Mouse (Mus musculus) ES-E14 (cell line): ENCODE measurements around the gene Gm973. TPM values are rescaled to one million over a fixed set of nuclear protein-coding genes. Genes with fewer than 3 reads are reported as not detected.
"Not testable (repeated sequence)": the region's sequence is repeated elsewhere in the genome, so short reads cannot be mapped to it uniquely, and the experiment has no call there.

Experiments
- DNase-seq: peaks from one replicate; pipeline ENCODE4 v3.0.0-alpha.2; 2013; ENCODE audit warnings: low read depth, low spot score
- H3K27ac ChIP-seq: 2 replicates; pipeline ENCODE4 v1.5.1; 2012; ENCODE audit warnings: low read depth, mild to moderate bottlenecking, low read length, moderate library complexity, mixed read lengths; ENCODE audit not compliant: poor library complexity, insufficient read depth, severe bottlenecking
- H3K36me3 ChIP-seq: 2 replicates; pipeline ENCODE4 v1.6.1; 2012; ENCODE audit warnings: mild to moderate bottlenecking, low read length, moderate library complexity, mixed read lengths; ENCODE audit not compliant: control insufficient read depth, poor library complexity, insufficient read depth, severe bottlenecking
- H3K4me1 ChIP-seq, 2 experiments: fragments of 150-350 bp in 1 of 2; sonication (generic) in 1 of 2; 2 replicates each; pipeline ENCODE4 v1.6.1; 2012; ENCODE audit warnings: low read length in 2 of 2, mild to moderate bottlenecking in 1 of 2, mixed read lengths in 1 of 2; ENCODE audit not compliant: control insufficient read depth in 2 of 2, insufficient read depth in 2 of 2, poor library complexity in 1 of 2
- H3K4me3 ChIP-seq, 2 experiments: fragments of 150-350 bp in 1 of 2; sonication (generic) in 1 of 2; 2 replicates each; pipeline ENCODE4 v1.5.1; 2012; ENCODE audit warnings: low read length in 2 of 2, low read depth in 1 of 2, mild to moderate bottlenecking in 1 of 2, mixed read lengths in 1 of 2; ENCODE audit not compliant: insufficient read depth in 1 of 2, poor library complexity in 1 of 2, severe bottlenecking in 1 of 2
- H3K9ac ChIP-seq: 2 replicates; pipeline ENCODE4 v1.6.1; 2012; ENCODE audit warnings: low read depth, mild to moderate bottlenecking, low read length, mixed read lengths; ENCODE audit not compliant: poor library complexity, insufficient read depth, severe bottlenecking
- H3K9me3 ChIP-seq: fragments of 150-350 bp; sonication (generic); 2 replicates; pipeline ENCODE4 v1.6.1; 2012; ENCODE audit warnings: low read depth, mild to moderate bottlenecking, low read length; ENCODE audit not compliant: control insufficient read depth, insufficient read depth
- CHD2 ChIP-seq: IDR thresholded peaks from 2 replicates; pipeline ENCODE4 v1.6.1; 2014; ENCODE audit warnings: mild to moderate bottlenecking, low read depth, low read length, inconsistent platforms
- HCFC1 ChIP-seq: IDR thresholded peaks from 2 replicates; pipeline ENCODE4 v1.6.1; 2012; ENCODE audit warnings: low read length, inconsistent platforms, borderline replicate concordance; ENCODE audit not compliant: insufficient read depth
- MAFK ChIP-seq: IDR thresholded peaks from 2 replicates; pipeline ENCODE4 v1.6.1; 2014; ENCODE audit warnings: mild to moderate bottlenecking, low read depth, low read length, inconsistent platforms; ENCODE audit not compliant: insufficient read depth
- ZC3H11A ChIP-seq: IDR thresholded peaks from 2 replicates; pipeline ENCODE4 v1.6.1; 2012; ENCODE audit warnings: low read depth, mild to moderate bottlenecking, inconsistent platforms, low read length, borderline replicate concordance
- ZNF384 ChIP-seq: IDR thresholded peaks from 2 replicates; pipeline ENCODE4 v1.6.1; 2012; ENCODE audit warnings: low read depth, low read length, inconsistent platforms
- in situ Hi-C, 2 experiments: fragments of 600-800 bp; cut with MboI; formaldehyde crosslinking; loops; one replicate each; pipeline ENCODE4 v1.15.1; 2025; ENCODE audit warnings: low sequenced_read_pairs in 2 of 2, inconsistent platforms in 1 of 2; ENCODE audit not compliant: unreplicated experiment in 2 of 2
- total RNA-seq: library from RNA; depleted of rRNA; stranded (reverse); fragments of 300-350 nt; gene quantifications from 2 replicates; pipeline ENCODE4 v1.2.3, GENCODE M21; 2012

The Gm973 gene
- total RNA-seq, 1 experiment, result 5.8 TPM

GRCm38 (mm10) chr1:59646502-59646901 lies 130.4 kb downstream of the Gm973 start:
- DNase-seq, H3K9ac ChIP-seq, in situ Hi-C loops, H3K4me3 ChIP-seq, H3K27ac ChIP-seq, H3K4me1 ChIP-seq, H3K36me3 ChIP-seq, H3K9me3 ChIP-seq: not testable (repeated sequence)
- TF ChIP-seq MAFK, result 0 out of 2 replicates have a peak, but pooled peaks have one; percentile 34

DNA sequence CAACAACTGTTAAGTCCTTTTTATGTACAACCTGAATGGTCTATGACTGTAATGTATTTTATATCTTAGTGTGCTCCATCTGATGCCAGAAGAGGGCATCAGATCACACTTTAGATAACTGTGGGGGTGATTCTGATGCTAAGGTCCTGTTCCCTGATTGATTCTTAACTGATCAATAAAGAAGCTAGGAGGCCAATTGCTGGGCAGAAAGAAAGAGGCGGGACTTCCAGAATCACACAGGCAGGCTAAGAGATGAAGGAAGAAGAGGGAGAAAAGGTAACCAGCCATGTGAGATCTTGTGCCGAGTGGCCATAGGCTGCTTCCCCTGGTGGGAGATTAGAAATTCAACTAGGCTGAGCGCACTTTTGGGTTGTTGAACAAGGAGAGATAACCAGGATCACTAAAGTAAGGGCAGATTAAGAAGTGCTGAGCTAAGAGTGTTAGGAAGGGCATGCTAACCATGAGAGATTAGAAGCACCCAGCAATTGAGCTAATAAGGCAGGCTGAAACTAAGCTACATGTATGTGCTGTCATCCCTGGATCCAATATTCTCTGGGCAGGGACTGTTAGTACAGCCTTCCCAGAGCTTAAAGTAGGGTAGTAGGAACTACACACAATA lies 135.2 kb downstream of the Gm973 start:
- no peaks in the 10 kb centered on the region for H3K4me1 ChIP-seq
- no peaks in the 10 kb centered on the region for H3K9me3 ChIP-seq
- H3K4me3 ChIP-seq, result no peak overlapping the region
- TF ChIP-seq MAFK (no peak), HCFC1 (no peak), ZC3H11A (no peak), CHD2 (no peak), ZNF384 (no peak)
- H3K36me3 ChIP-seq, result peaks cover 7% of the 10 kb centered on the region
- in situ Hi-C loops, result no loop called here
- no peak overlapping the region for H3K27ac ChIP-seq
- H3K9ac ChIP-seq, result no peak overlapping the region
- DNase-seq, result no peak

- TF ChIP-seq HCFC1 (no peak), ZC3H11A (no peak)
- H3K4me3 ChIP-seq, result no peak overlapping the region
- no peaks in the 10 kb centered on the region for H3K9me3 ChIP-seq
- in situ Hi-C loops, result no loop called here
- no peaks in the 10 kb centered on the region for H3K4me1 ChIP-seq
- no peak overlapping the region for H3K9ac ChIP-seq
- DNase-seq, result no peak
- no peak overlapping the region for H3K27ac ChIP-seq
- peaks cover 7% of the 10 kb centered on the region for H3K36me3 ChIP-seq
Observed at GRCm38 (mm10) chr1:59653243-59653911, 137.3 kb downstream of the Gm973 start.

DNA sequence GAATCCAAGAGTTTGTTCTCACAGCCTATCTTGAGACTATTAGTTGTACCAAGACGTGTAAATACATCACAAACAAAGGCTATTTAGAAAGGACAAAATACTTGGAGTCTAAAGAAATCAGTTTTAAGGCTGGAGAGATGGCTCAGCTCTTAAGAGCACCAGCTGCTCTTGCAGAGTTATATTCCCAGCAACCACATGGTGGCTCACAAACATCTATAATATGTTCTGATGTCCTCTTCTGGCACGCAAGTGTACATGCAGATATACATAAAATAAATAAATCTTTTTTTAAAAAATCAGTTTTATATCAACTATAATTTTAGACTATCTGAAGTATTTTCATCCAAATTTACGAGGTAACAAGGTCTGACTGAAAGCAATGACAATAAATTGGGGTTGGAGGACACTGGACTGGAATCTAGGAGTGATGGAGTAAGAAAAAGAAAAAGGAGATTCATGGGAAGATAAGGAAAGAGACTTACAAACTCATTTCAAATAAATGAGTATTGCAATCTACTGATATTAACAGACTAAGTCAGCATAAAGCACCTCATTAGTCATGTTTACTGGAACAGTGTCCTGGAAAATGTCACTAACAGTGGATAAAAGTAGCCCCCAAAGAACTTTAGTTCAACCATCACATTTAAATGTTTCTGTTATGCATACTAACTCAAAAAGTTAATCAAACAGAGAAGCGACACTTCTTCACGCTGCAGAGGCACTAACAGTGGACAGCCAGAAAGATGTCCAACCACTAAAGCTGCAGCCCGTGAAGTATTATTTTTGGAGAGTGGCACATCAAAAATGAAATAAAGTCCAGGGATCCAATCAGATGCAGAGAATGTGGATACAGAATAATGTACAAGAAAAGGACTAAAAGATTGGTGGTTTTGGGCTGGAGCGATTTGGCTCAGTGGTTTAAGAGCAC lies 140.4 kb downstream of the Gm973 start:
- Histone ChIP-seq H3K9me3 (no peaks in the 10 kb centered on the region), H3K9ac (no peak overlapping the region), H3K4me1 (peaks cover 0 to 4% of the 10 kb centered on the region in 2 experiments; a peak in 1 of 4 replicates), H3K36me3 (peaks cover 7% of the 10 kb centered on the region), H3K4me3 (no peak overlapping the region), H3K27ac (no peak overlapping the region)
- TF ChIP-seq HCFC1 (no peak), ZC3H11A (no peak), ZNF384 (no peak), MAFK (no peak), CHD2 (no peak)
- DNase-seq, result no peak
- in situ Hi-C loops, result no loop called here
